Mouse (Mus musculus) bone marrow, adult 2 months (tissue): ENCODE measurements around the gene Prkag1.

ENCODE experiments used
- CTCF ChIP-seq: fragments of 200-500 bp; IDR thresholded peaks from 2 replicates; pipeline ENCODE4 v1.5.1; 2011; ENCODE audit warnings: low read length, control low read depth; ENCODE audit not compliant: control insufficient read depth, insufficient read depth
- POLR2A ChIP-seq: fragments of 200-500 bp; IDR thresholded peaks from 2 replicates; pipeline ENCODE4 v1.6.1; 2011; ENCODE audit warnings: low read depth, mild to moderate bottlenecking, control low read depth, low read length, borderline replicate concordance; ENCODE audit not compliant: control insufficient read depth

DNA sequence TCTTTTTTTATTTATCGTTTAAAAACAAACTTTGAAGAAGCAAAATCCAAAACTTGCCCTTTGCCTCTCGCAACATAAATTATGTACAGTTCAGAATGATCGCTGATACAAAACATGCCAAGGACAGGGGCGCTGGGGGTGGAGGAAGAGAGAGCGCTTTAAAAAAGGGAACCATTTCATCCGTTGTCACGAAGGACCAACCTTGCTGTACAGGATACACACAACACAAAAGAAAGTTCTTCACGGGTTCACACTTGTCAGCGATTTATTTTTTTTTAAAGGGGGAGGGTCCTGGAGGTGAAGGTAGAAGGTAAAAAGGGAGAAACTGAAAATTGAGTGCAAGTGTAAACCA, 339 bp upstream of the Prkag1 start:
- TF ChIP-seq CTCF (no peak), POLR2A (no peak)
